Mouse (Mus musculus) spleen, embryonic (tissue): ENCODE measurements around the gene Cldn12.

Experiments used
- CTCF ChIA-PET: fragments of 350-600 bp; sonication (Branson Sonifier 250); formaldehyde crosslinking; loops from one replicate; lab custom pipeline; 2022; lab: Charles Lee

Cldn12 gene

GRCm38 (mm10) chr5:5514196-5515076 is at the start of gene Cldn12:
Gene Cldn12, minus strand, starts transcription at chr5:5514958.
- CTCF ChIA-PET = no interaction called here

DNA sequence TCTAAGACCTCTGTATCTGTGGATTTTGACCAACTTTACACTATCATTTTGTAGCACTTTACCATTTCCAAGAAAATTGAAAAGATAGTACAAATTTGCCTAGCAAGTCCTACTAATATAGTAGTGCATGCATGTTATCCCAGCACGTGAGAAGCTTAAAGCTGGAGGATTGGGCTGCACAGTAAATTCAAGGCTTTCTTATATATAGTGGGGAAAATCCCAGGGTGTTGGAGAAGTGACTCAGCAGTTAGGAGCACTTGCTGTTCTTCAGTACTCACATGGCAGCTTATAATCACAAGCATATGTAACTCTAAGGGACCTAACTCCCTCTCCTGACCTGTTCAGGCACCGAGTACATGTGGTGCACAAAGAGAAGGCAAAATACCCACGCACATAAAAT is 47.7 kb upstream of the Cldn12 start:
- CTCF ChIA-PET = no interaction called here

DNA sequence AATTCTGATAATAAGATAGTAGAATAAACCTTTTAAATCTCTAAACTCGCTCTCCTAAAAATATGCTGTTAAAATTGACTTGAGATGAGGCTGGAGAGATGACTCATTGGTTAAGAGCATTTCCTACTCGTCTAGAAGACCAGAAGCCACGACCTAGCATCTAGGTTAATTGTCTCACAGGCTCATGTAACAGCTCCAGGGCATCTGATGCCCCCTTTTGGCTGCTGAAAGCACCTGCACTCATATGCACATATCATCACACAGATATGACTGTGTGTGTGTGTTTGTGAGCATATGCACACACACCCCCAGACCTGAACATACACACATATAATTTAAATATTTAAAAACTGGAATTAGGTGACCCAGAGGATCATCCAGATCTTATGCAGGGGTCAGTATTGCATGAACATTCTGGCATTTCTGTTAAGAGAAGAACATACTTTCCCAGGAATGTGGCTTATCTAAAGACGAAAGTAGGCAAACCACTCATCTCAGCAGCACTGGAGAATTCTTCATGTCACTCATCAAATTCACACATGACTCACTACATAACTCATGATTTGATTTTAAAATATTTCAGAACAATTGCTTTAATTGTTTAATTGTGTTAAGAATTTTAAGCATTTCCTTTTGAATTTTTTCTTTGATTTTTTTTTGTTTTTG is 46.4 kb upstream of the Cldn12 start:
- CTCF ChIA-PET = no interaction called here

GRCm38 (mm10) chr5:5559798-5560197 is 45.0 kb upstream of the Cldn12 start:
- CTCF ChIA-PET = no interaction called here

DNA sequence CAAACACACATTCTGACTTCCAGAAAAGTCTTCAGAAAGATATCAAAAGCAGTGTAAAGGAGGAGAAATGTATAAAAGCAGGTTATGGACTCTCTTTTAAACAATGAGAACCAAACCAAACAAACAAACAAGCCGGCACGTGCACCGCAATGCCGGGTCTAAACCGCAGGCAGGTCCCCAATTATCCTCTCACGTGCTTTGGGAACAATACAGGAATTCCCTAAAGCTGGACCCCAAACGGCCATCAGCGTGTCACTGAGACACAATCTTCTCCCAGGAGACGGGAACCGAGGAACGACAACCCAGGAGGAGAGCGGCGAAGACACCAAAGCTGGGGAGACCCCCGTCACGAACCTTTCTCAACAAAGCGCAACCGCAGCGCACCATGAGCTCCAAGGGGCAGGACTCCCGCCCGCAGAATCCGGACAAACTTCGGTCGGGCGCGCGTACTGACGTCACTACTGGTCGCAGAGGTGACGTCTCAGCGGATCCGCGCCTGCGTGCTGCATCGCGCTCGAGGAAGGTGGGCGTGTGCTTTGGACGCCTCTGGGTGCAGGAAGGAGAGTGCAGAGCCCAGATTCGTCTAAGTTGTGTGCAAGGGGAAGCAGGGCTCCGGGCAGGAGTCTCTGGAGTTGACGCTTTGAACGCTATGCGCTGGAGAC is 44.5 kb upstream of the Cldn12 start, which contains the start of gene Gtpbp10:
Gene Gtpbp10, minus strand, starts transcription at position 460 of the 662 bp plus-strand sequence.
- CTCF ChIA-PET = no interaction called here

- CTCF ChIA-PET = interaction anchor here (0.6 kb wide), 1 partner anchor 586 kb away, joined by 14 read pairs; no protein-coding TSS in a partner anchor
Measured at GRCm38 (mm10) chr5:5551110-5551509, 36.4 kb upstream of the Cldn12 start.

GRCm38 (mm10) chr5:5540385-5540784 is 25.6 kb upstream of the Cldn12 start:
- CTCF ChIA-PET = no interaction called here

DNA sequence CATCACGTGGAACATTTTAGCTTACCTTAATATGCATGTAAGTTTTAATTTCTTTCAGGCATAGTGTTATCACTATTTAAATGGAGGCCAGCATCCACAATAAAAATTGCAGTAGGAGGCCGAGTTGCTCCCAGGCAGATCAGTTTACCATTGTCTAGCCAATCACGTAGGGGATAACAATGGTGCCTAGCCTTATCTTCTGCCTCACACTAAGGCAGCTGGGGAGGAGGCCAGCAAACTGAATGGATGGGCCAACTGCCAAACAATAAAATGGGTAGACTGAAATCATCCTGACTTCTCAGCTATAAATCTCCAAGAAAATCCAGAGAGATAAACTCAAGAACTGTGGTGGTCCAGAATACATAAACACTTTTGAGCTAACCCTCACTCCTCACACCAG is 25.0 kb upstream of the Cldn12 start:
- CTCF ChIA-PET = no interaction called here

DNA sequence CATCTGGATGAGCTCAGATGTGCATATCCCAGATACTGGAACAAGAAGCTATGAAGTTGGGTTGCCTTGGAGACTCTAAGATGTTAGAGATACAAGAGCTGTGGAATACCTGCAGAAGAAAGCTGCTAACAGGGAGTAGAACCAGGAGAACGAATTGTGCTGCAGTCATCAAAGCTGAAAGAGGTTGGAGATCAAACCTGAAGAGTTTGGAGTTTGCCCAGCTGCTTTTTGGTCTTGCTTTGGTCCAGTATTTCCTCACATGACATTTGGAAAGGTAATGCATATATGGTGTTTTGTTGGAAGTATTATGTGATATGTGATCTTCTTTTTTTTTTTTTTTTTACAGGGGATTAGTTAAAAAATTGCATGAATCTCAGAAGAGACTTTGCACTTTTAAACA is 21.4 kb upstream of the Cldn12 start:
- CTCF ChIA-PET = no interaction called here

GRCm38 (mm10) chr5:5533656-5534420 is 19.1 kb upstream of the Cldn12 start:
- CTCF ChIA-PET = no interaction called here

GRCm38 (mm10) chr5:5515411-5515810 is 653 bp upstream of the Cldn12 start:
- CTCF ChIA-PET = no interaction called here

DNA sequence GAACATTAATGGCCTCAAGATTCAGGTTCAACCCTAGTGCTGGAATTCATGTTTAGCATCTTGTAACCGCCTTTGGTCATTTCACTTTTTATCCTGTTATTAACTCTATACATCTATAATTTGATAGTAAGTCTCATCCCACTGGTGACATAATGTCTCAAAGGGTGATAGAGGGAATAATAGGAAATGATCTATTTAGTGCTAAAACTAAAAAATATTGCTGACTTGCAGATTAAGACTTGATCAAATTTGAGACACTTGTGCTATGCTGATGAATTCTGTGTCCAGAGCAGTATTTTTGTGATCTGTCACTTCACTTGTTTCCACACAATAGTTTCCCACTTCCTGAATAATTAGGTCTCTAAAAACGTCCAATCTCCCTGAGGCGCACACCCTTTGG is 3.4 kb downstream of the Cldn12 start:
- CTCF ChIA-PET = no interaction called here

DNA sequence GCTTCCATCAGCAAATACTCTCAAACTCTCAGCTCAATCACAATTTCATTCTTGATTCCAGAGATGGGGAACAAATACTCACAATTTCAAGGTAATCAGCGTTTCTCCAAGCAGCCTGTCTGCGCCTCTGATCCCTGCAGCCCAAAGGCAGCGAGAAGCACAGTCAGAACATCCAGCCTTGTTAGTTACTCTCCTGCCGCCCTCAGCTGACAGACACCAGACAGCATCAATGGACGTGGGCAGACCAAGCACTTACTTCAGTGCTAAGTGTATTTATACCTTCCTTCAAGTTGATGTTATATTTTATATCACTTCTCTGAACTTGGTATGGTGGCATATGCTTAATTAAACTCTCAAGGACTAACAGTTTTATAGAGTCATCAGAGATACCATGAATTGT is 3.8 kb downstream of the Cldn12 start:
- CTCF ChIA-PET = no interaction called here

DNA sequence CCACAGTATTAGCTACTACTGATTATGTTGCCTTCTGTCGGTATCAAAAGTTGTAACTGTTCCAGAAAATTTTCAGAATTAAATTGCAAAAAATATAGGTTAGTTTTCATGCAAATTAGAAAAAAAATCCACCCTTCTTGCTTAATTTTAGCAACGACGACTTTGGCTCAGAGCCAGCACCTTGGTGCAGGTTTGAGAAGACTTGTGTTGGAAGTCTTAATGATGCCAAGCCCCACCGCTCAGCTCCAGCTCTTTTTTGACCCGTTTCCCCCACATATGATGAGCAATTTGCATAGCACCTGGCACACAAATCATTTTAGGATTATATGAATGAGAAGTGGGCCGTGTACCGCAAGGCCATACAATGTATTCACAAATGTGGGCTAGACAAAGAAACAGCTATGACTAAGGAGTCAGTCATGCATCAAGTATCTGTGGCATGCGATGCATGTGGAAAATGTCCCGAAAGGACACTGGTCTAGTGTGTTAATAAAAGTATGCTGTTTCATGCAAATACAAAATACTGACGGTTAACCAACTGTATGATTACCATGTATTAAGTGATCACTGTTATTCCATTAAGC is 4.4 kb downstream of the Cldn12 start:
- CTCF ChIA-PET = no interaction called here

DNA sequence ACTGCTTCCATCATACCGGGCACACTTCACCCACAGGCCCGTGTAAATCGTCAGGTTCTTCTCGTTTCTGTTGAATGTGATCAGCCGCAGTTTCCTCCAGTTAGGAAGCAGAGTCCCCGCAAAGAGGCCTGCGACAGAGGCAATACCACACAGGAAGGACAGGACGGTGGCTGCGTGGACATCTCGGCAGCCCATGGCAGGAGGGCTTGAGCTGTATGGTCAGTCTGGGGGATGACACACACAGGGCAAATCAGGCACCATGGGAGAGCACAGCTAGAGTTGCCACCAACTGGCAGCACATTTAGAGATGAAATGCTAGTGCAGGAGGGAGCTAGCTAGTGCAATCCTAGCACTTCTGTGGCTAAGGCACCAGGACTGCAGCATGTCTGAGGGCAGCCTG is 6.5 kb downstream of the Cldn12 start:
- CTCF ChIA-PET = no interaction called here

GRCm38 (mm10) chr5:5507701-5508225 is 7.0 kb downstream of the Cldn12 start:
- CTCF ChIA-PET = interaction anchor here (0.6 kb wide), 1 partner anchor 244 kb away, joined by 3 read pairs; no protein-coding TSS in a partner anchor

- CTCF ChIA-PET = no interaction called here
Measured at GRCm38 (mm10) chr5:5504456-5504855, 10.3 kb downstream of the Cldn12 start.

- CTCF ChIA-PET = no interaction called here
Measured at GRCm38 (mm10) chr5:5503381-5503780, 11.4 kb downstream of the Cldn12 start.

- CTCF ChIA-PET = no interaction called here
Measured at GRCm38 (mm10) chr5:5501583-5501982, 13.2 kb downstream of the Cldn12 start.

DNA sequence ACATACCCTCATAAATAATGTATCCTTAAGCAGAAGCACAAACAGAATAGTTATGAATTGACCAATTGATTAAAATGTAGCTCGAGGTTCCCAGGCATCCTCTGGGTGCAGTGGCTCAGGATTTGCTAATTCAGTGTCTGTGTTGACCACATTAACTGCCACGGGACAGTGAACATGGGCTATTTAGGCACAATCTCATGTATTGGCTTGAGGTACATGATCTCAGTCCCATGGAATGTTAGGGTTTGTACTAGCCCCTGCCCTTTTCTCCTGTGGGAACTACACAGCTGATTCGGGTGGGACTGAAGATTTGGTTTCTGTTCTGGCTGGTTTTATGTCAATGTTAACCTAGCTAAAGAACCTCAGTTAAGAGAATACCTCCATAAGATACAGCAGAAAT is 18.4 kb downstream of the Cldn12 start:
- CTCF ChIA-PET = no interaction called here

DNA sequence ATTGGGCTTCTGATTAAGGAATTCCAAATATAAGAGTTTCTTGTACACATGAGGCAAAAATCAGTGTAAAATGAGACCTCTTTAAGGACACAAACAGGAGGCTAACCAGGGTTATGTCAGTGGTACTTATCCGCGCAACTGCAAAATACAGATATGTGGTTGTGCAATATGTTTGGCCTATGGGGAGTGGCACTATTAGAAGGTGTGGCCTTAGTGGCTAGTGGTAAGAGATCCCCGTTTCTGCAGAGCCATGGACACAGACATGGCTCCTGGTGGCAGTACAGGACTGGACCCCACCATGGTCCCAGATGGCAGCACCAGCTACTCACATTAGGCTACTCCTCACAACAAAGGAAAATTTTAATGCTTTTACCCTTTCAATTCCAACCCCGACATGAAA is 19.7 kb downstream of the Cldn12 start:
- CTCF ChIA-PET = no interaction called here
